Mouse (Mus musculus) heart, embryonic 15.5 days (tissue): ENCODE measurements at regions not wholly inside any gene's neighbourhood (a gene's known extent, or its start where the extent isn't known, plus 50 kb on each side); places are given as distances from the start of the nearest gene placed in this dataset.

ENCODE experiments used
- ATAC-seq: fragments of 200-750 bp; cut with Nextera tagmentation; replicated peaks from 2 replicates; pipeline ENCODE4 v1.8.0; 2017; ENCODE audit warnings: low read depth, moderate TSS enrichment; ENCODE audit not compliant: insufficient number of reproducible peaks, insufficient read depth, low FRiP score
- H3K27ac ChIP-seq: fragments of 300-500 bp; sonication (generic); 2 replicates; pipeline ENCODE4 v1.5.1; 2015; ENCODE audit warnings: mild to moderate bottlenecking, inconsistent platforms
- H3K27me3 ChIP-seq: fragments of 300-500 bp; sonication (generic); 2 replicates; pipeline ENCODE4 v1.6.1; 2015; ENCODE audit warnings: inconsistent platforms
- H3K36me3 ChIP-seq: fragments of 300-500 bp; sonication (generic); 2 replicates; pipeline ENCODE4 v1.6.1; 2015; ENCODE audit warnings: mild to moderate bottlenecking, inconsistent platforms
- H3K4me1 ChIP-seq: fragments of 300-500 bp; sonication (generic); replicated peaks from 2 replicates; pipeline ENCODE4 v1.6.1; 2015; ENCODE audit warnings: inconsistent platforms
- H3K4me2 ChIP-seq: fragments of 300-500 bp; sonication (generic); 2 replicates; pipeline ENCODE4 v1.6.1; 2015; ENCODE audit warnings: inconsistent platforms, mild to moderate bottlenecking, moderate library complexity
- H3K4me3 ChIP-seq: fragments of 300-500 bp; sonication (generic); 2 replicates; pipeline ENCODE4 v1.5.1; 2015; ENCODE audit warnings: mild to moderate bottlenecking, inconsistent platforms
- H3K9ac ChIP-seq: fragments of 300-500 bp; sonication (generic); 2 replicates; pipeline ENCODE4 v1.6.1; 2015; ENCODE audit warnings: mild to moderate bottlenecking, inconsistent platforms
- H3K9me3 ChIP-seq: fragments of 300-500 bp; sonication (generic); replicated peaks from 2 replicates; pipeline ENCODE4 v1.6.1; 2016; ENCODE audit warnings: inconsistent platforms
- WGBS: fragments of 180-500 bp; shearing (Covaris S2); methylation state at CpG from one replicate; pipeline ENCODE4 v1.1.7; 2015; ENCODE audit warnings: mixed read lengths; 5-methylcytosine and 5-hydroxymethylcytosine counted together

DNA sequence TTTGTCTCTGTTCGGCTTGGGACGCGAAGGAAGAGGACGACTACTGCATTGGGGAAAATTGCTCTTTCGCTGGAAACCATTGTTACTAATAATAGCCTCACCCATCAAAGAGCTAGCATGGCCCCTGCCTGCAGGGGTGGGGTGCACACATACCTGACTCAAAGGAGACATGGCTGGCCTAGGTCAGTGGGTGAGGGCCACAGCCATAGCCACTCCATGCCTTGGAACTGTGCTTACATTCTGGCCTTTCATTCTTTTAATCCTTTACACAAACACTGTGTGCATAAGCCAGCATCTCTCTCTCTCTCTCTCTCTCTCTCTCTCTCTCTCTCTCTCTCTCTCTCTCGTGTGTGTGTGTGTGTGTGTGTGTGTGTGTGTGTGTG lies 265.9 kb downstream of the Bcor start:
- Histone ChIP-seq H3K4me1 (peaks cover 15% of the 10 kb centered on the region), H3K9me3 (no peaks in the 10 kb centered on the region), H3K4me3 (no peak overlapping the region), H3K9ac (no peak overlapping the region), H3K27ac (peak overlapping the region; percentile 51; the same call in 1 of the 2 replicates), H3K27me3 (peaks cover 18% of the 10 kb centered on the region; the same call in 1 of the 2 replicates), H3K36me3 (no peaks in the 10 kb centered on the region), H3K4me2 (no peak overlapping the region)
- WGBS: 40% methylated on average over 5 of the region's 6 CpGs
- ATAC-seq: no peak

- no peak overlapping the region for H3K4me2 ChIP-seq
- H3K4me1 ChIP-seq: peaks cover 15% of the 10 kb centered on the region
- peaks cover 18% of the 10 kb centered on the region; the same call in 1 of the 2 replicates for H3K27me3 ChIP-seq
- ATAC-seq: no peak
- WGBS: 34% methylated on average over 5 of the region's 5 CpGs
- H3K27ac ChIP-seq: no peak overlapping the region
- H3K9me3 ChIP-seq: no peaks in the 10 kb centered on the region
- H3K4me3 ChIP-seq: no peak overlapping the region
- H3K9ac ChIP-seq: no peak overlapping the region
- no peaks in the 10 kb centered on the region for H3K36me3 ChIP-seq
Observed at GRCm38 (mm10) chrX:11895396-11895795, 264.8 kb downstream of the Bcor start.

DNA sequence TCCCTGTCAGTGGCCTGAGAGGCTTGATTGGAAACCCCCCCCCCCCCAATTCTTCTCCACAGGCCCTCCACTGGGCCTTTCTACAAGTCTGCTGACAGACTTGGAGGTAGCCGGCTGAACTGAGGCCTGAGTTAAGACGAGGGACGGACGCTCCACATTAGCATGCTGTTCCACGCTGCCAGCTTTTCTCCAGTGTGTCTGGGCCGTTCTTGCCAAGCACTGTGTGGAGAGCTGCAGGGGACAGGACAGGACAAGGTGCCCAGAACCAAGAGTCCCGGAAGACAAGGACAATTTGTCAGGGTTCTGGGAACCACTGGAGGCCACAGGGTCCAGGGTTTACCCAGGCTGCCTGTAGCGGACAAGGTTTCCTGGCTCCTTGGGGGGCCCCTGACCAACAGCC lies 261.9 kb downstream of the Bcor start:
- Histone ChIP-seq H3K27me3 (peaks cover 20% of the 10 kb centered on the region; the same call in 1 of the 2 replicates), H3K4me2 (no peak overlapping the region), H3K4me3 (no peak overlapping the region), H3K4me1 (peaks cover 13% of the 10 kb centered on the region), H3K9ac (no peak overlapping the region), H3K27ac (no peak overlapping the region), H3K36me3 (no peaks in the 10 kb centered on the region), H3K9me3 (no peaks in the 10 kb centered on the region)
- ATAC-seq: no peak
- 81% methylated on average over 8 of the region's 8 CpGs for WGBS

DNA sequence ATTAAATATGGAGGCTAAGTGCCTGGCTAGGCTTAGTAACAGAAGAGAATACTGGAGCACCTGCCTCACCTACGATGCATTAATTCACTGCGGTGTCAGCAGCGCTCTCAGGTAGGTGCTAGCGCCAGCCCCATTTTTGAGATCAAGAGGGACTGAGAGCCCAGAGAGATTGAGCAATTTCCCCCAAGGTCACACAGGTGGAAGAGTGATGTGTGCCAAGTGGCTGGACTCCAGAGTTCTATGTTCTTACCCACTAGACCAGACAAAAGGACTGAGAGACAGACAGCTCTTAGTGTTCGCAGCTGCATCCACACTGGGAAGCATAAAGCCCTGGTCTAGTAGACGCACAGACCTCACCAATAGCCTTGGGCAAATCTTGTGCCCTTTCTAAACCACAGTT lies 261.1 kb downstream of the Bcor start:
- Histone ChIP-seq H3K9ac (no peak overlapping the region), H3K27ac (no peak overlapping the region), H3K4me3 (no peak overlapping the region), H3K27me3 (peaks cover 20% of the 10 kb centered on the region; the same call in 1 of the 2 replicates), H3K4me1 (peaks cover 8% of the 10 kb centered on the region), H3K9me3 (no peaks in the 10 kb centered on the region), H3K4me2 (no peak overlapping the region), H3K36me3 (no peaks in the 10 kb centered on the region)
- 92% methylated on average over 6 of the region's 6 CpGs for WGBS
- ATAC-seq: no peak

- H3K27ac ChIP-seq: no peak overlapping the region
- no peak overlapping the region for H3K4me3 ChIP-seq
- no peak overlapping the region for H3K9ac ChIP-seq
- H3K4me1 ChIP-seq: peaks cover 4% of the 10 kb centered on the region; the same call in 1 of the 2 replicates
- no peaks in the 10 kb centered on the region for H3K36me3 ChIP-seq
- H3K9me3 ChIP-seq: no peaks in the 10 kb centered on the region
- H3K4me2 ChIP-seq: no peak overlapping the region
- WGBS: 46% methylated on average over 3 of the region's 3 CpGs
- ATAC-seq: no peak
- H3K27me3 ChIP-seq: peaks cover 20% of the 10 kb centered on the region; the same call in 1 of the 2 replicates
Observed at GRCm38 (mm10) chrX:11899914-11900313, 260.2 kb downstream of the Bcor start.

- WGBS: 43% methylated on average over 5 of the region's 5 CpGs
- Histone ChIP-seq H3K4me3 (no peak overlapping the region), H3K9ac (no peak overlapping the region), H3K27me3 (0 out of 2 replicates have a peak, but pooled peaks cover 16% of the 10 kb centered on the region), H3K9me3 (no peaks in the 10 kb centered on the region), H3K36me3 (no peaks in the 10 kb centered on the region), H3K4me1 (no peaks in the 10 kb centered on the region), H3K4me2 (no peak overlapping the region), H3K27ac (no peak overlapping the region)
- no peak for ATAC-seq
Observed at GRCm38 (mm10) chrX:11901791-11902190, 258.4 kb downstream of the Bcor start.

DNA sequence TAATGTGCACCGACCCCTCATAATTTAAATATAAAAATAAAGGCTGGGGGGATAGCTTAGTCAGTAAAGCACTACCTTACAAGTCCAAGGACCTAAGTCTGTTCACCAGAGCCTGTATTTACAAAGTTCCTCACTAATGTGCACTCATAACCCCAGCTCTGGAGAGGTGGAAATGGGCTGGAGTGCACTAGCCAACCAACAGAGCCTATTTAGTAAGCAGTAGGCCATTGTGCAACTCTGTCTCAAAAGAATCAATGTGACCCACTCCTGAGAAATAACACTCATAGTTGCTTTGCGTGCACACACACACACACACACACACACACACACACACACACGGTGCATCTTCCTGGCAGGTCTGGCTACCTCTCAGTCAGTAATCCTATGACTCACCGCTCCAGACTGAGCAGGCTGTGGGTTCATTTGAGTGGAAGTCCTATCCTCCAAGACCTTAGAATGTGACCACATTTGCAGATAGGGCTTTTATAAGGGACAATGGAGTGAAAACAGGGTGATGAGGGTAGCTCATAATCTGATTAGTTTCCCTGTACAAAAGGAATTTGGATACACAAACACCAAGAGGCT lies 256.9 kb downstream of the Bcor start:
- Histone ChIP-seq H3K27me3 (0 out of 2 replicates have a peak, but pooled peaks cover 14% of the 10 kb centered on the region), H3K4me3 (no peak overlapping the region)

DNA sequence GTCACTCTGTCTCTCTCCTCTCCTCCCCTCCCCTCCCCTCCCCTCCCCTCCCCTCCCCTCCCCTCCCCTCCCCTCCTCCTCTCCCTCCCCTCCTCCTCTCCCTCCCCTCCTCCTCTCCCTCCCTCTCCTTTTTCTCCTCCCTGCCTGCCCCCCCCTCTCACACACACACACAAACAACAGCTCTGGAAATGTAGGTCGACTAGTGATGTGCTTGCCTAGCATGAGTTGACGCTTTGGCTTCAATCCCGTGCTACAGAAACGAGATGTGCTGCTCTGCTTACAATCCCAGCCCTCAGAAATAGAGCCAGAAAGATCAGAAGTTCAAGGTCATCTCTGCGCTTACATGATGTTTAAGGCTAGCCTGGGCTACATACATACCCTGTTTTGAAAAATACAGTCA lies 254.9 kb downstream of the Bcor start:
- Histone ChIP-seq H3K27me3 (0 out of 2 replicates have a peak, but pooled peaks cover 8% of the 10 kb centered on the region), H3K4me2 (no peak overlapping the region), H3K9ac (no peak overlapping the region), H3K27ac (no peak overlapping the region), H3K36me3 (no peaks in the 10 kb centered on the region), H3K4me3 (no peak overlapping the region), H3K4me1 (0 out of 2 replicates have a peak, but pooled peaks cover 3% of the 10 kb centered on the region), H3K9me3 (no peaks in the 10 kb centered on the region)
- WGBS: 56% methylated on average over 5 of the region's 5 CpGs
- ATAC-seq: no peak

More for the DNA sequence above, 256.9 kb downstream of the Bcor start:
- Histone ChIP-seq H3K4me2 (no peak overlapping the region), H3K36me3 (no peaks in the 10 kb centered on the region), H3K9me3 (no peaks in the 10 kb centered on the region), H3K27ac (no peak overlapping the region), H3K9ac (no peak overlapping the region), H3K4me1 (0 out of 2 replicates have a peak, but pooled peaks cover 3% of the 10 kb centered on the region)
- WGBS: 77% methylated on average over 4 of the region's 4 CpGs
- no peak for ATAC-seq

- H3K27ac ChIP-seq: no peak overlapping the region
- H3K4me3 ChIP-seq: no peak overlapping the region
- H3K36me3 ChIP-seq: no peaks in the 10 kb centered on the region
- H3K4me1 ChIP-seq: 0 out of 2 replicates have a peak, but pooled peaks cover 3% of the 10 kb centered on the region
- H3K4me2 ChIP-seq: no peak overlapping the region
- H3K27me3 ChIP-seq: 0 out of 2 replicates have a peak, but pooled peaks cover 4% of the 10 kb centered on the region
- H3K9me3 ChIP-seq: no peaks in the 10 kb centered on the region
- 41% methylated on average over 6 of the region's 6 CpGs for WGBS
- no peak overlapping the region for H3K9ac ChIP-seq
- peak; percentile 72; the same call in 1 of the 2 replicates for ATAC-seq
Observed at GRCm38 (mm10) chrX:11907167-11907566, 253.0 kb downstream of the Bcor start.

GRCm38 (mm10) chrX:11915984-11916383 lies 244.2 kb downstream of the Bcor start:
- H3K9me3 ChIP-seq: no peaks in the 10 kb centered on the region
- H3K4me1 ChIP-seq: no peaks in the 10 kb centered on the region; the same call in 1 of the 2 replicates
- no peak overlapping the region for H3K9ac ChIP-seq
- H3K27me3 ChIP-seq: peaks cover 2% of the 10 kb centered on the region; the same call in 1 of the 2 replicates
- no peak overlapping the region for H3K27ac ChIP-seq
- WGBS: 82% methylated on average over 10 of the region's 10 CpGs
- ATAC-seq: no peak
- no peaks in the 10 kb centered on the region for H3K36me3 ChIP-seq
- no peak overlapping the region for H3K4me2 ChIP-seq
- no peak overlapping the region for H3K4me3 ChIP-seq

GRCm38 (mm10) chrX:11920231-11920630 lies 239.9 kb downstream of the Bcor start:
- H3K27ac ChIP-seq: peak overlapping the region; percentile 16; the same call in 1 of the 2 replicates
- H3K9me3 ChIP-seq: no peaks in the 10 kb centered on the region
- H3K4me1 ChIP-seq: no peaks in the 10 kb centered on the region; the same call in 1 of the 2 replicates
- H3K27me3 ChIP-seq: peaks cover 2% of the 10 kb centered on the region; the same call in 1 of the 2 replicates
- no peak overlapping the region for H3K9ac ChIP-seq
- no peak overlapping the region for H3K4me2 ChIP-seq
- WGBS: 31% methylated on average over 2 of the region's 2 CpGs
- no peak for ATAC-seq
- no peaks in the 10 kb centered on the region for H3K36me3 ChIP-seq
- no peak overlapping the region for H3K4me3 ChIP-seq
